Mouse (Mus musculus): Measurements from ENCODE around the gene Adh1.

The Adh1 gene

DNA sequence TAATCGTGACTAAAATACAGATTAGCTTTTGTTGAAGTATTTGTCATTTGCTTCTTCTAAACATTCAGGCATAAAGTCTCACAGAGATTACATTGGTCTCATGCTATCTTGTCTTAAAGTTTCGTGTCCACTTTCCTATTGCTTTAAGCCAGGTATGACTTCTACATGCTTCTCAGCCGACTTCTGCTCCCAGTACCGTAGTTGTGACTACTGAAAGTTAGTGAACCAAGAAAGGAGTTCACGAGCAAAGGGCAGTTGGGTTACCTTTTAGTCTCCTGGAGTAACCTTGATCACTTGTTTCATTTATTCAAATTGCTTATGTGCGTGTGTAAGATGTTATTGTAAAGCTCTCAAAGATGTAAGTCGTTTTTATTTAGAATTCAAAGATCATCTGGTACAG, 25.2 kb downstream of the Adh1 start:
- no peak for DNase-seq (ENCODE audit: low read depth, low spot score)

GRCm38 (mm10) chr3:138287686-138288085, 26.9 kb downstream of the Adh1 start:
- no peak for DNase-seq (ENCODE audit: low read depth, low spot score)

GRCm38 (mm10) chr3:138290672-138291071, 29.9 kb downstream of the Adh1 start:
- no peak for DNase-seq (ENCODE audit: low read depth, low spot score)

GRCm38 (mm10) chr3:138291529-138292117, 30.8 kb downstream of the Adh1 start:
- no peak for DNase-seq (ENCODE audit: low read depth, low spot score)

GRCm38 (mm10) chr3:138293298-138293895, 32.6 kb downstream of the Adh1 start:
- DNase-seq (ENCODE audit: low read depth, low spot score), result no peak

- DNase-seq (ENCODE audit: low read depth, low spot score), result no peak
These were observed 39.3 kb downstream of the Adh1 start for GRCm38 (mm10) chr3:138300130-138300529.

DNA sequence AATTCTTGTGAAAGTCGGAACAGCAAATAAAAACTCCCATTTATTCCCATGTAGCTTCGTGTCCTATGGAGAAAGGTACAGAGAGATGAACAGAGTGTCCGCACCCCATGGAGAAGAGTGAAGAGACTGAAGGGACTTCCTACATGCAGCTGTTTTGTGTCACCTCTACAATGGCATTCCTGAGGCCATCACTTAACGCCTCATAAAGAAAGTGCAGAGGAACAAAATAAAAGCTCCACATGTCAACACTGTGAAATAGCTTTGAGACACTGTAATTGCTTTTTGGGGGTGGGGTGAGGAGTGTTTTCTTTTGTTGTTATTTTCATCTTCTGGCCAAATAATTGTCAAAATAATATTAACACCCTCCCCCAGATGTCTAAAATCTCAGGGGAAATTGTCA, 41.9 kb downstream of the Adh1 start:
- DNase-seq (ENCODE audit: low read depth, low spot score), result no peak

- no peak for DNase-seq (ENCODE audit: low read depth, low spot score)
These were observed 43.1 kb downstream of the Adh1 start for GRCm38 (mm10) chr3:138303771-138304488.

DNA sequence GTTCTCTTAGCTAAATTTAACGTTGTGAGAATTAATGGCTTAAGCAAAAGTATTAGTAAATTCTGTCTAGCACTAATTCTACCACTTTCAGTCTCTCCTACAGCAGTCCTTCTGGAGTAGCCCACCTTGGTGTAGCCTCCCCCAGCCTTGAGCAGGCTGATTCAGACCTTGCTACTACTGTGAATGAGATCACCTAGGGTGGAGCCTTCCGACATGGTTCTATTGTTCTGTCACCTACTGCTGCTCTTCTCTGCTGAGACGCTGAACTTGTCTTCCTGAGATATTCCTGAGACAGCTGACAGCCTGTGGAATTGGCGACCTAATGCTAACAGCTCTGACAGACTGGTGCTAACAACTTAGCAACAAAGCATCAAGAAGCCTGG, 43.7 kb downstream of the Adh1 start:
- DNase-seq (ENCODE audit: low read depth, low spot score), result no peak

DNA sequence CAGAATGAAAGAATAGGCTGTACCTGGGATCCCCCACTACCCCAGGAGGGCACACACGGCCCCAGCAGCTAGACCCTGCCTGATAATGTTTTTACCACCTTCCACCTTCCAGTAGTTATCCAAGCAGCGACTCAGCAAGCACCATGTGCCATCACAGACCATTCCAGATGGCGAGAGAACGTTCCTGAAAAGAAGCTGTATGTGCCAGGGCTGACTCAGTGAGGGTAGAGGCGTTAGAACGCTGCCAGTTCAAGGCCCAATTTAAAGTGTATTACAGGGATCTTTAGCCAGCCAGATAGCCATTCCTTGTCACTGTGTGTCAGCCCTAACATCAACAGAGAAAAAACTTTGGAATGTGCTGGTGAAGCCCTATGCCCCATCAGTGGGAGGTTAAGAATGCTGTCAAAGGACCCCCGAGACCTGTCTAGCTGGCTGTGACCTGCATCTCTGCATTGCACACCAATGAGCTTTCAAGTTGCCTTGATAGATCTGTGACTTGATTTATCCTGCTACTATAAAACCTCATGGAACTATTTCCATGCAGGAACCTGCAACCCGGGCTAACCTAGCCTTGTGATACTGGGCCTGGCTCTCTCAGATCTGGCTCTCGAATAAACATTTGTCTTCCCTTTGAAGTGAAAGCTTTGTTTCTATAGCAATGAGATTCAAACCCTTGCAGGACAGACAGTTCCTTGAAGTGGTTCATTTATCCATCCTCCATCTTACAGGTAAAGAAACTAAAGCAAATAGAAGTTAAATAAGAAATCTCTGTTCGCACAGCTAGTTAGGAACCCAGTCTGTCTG, 44.9 kb downstream of the Adh1 start:
- DNase-seq (ENCODE audit: low read depth, low spot score), result no peak

DNA sequence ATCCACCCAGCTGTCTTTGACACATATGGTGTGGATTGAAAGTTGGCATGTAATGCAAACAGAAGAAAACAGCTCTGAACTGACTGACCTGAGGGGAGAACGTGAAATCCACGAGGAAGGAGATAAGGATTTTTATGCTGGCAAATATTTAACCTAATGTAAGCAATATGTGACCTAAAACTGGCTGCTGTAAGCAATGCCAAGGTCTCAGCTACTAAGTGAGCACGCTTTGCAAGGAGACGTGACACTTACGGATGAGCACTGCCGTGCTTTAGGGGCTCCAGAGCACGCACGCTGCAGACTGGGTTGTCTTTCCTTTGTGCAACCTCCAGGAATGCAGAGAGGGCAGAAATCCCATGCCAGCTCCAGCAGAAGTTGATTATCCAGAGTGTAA, 45.5 kb downstream of the Adh1 start:
- no peak for DNase-seq (ENCODE audit: low read depth, low spot score)

DNA sequence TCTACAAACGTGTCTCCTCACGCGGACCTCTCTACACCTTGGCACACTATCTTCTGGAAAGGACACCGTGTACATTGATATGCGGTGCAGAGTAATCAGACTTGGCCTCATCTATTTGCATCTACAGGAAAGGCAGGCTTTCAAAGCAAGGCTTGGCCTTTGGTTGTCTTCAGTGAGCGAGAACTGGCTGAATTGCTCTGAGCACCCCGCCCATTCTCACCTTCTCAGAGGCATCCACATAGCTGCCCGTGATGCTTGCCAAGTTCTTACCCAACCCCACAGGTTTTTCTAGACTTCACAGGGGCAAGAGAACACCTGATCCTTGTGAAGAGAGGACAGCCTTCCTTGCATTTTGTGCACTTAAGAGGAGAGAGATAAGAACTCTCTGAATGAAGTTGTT, 49.1 kb downstream of the Adh1 start:
- no peak for DNase-seq (ENCODE audit: low read depth, low spot score)

DNA sequence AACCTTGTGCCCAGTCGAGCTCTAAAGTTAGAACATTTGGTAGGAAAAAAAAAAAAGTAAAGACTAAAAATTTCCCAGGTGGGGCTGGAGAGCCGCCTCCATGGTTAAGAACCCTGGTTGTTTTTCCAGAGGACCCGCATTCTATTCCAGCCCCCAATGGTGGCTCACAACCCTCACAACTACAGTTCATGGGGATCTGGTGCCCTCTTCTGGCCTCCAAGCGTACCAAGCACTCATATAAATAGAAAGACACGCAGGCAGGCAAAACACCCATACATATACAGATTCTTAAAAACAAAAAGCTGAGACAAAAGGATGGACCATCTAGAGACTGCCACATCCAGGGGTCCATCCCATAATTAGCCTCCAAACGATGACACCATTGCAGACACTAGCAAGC, 50.2 kb downstream of the Adh1 start:
- DNase-seq (ENCODE audit: low read depth, low spot score), result no peak

DNA sequence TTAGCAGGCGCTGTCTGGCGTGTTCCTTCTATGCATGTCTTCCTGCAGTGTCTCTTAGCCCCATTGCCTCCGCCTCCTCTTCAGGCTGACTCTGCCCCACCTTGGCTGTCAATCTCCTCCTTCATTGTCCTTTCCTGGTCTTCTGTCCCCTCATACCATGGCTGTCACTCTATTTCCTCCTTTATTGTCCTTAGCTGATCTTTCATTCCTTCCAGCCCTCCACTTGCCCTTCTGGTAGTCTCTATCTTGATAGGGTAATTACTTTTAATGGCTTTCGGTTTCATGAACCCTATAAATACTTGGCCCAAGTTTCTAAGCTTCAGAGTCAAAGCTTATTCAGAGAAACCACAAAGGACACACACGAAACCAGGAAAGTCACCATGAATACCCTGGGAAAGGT, 52.2 kb downstream of the Adh1 start, which contains the start of gene Adh6a:
TSS of gene Adh6a (plus strand) at position 322 of the 400 bp plus-strand sequence.
- no peak for DNase-seq (ENCODE audit: low read depth, low spot score)

GRCm38 (mm10) chr3:138316908-138317472, 56.2 kb downstream of the Adh1 start:
- DNase-seq (ENCODE audit: low read depth, low spot score), result no peak

GRCm38 (mm10) chr3:138325001-138325400, 64.2 kb downstream of the Adh1 start:
- no peak for DNase-seq (ENCODE audit: low read depth, low spot score)

GRCm38 (mm10) chr3:138325466-138325865, 64.7 kb downstream of the Adh1 start:
- DNase-seq (ENCODE audit: low read depth, low spot score), result no peak

GRCm38 (mm10) chr3:138333910-138334309, 73.1 kb downstream of the Adh1 start:
- DNase-seq (ENCODE audit: low read depth, low spot score), result no peak

DNA sequence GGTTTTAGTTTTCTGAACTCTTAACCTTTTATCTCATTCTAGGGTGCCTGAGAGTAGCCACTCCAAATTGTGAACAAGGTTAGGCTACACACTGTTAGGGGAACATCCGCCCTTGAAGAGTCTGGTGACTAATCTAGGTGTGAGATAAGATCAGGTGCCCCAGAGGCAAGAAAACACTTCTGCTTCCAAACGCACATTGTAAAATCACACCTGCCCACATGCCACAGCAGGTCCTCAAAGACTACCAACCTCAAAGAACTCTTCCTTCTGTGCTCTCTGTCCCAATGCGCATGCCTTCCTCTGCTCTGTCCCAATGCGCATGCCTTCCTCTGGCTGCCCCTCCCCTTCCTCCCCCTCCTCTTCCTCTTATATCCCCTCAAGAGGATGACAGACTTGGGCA, 73.5 kb downstream of the Adh1 start:
- DNase-seq (ENCODE audit: low read depth, low spot score), result no peak

DNA sequence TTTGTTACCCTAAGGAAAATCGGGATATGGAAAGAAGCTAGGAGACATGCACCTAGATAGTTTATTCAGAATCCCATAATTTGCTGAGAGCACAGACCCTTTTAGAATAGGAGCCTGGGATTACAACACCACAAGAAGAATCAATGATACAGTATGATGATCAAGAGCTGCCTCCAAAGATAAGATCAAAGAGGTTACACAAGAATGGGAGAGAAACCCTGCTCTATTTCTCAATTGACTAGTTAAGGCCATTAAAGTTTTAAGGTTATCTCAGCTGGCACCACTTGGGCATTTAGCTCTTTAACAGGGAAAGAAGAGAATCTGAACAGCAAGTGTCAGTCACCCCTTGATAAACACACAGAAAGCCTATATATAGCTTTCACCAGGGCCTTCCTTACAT, 74.8 kb downstream of the Adh1 start:
- no peak for DNase-seq (ENCODE audit: low read depth, low spot score)

DNA sequence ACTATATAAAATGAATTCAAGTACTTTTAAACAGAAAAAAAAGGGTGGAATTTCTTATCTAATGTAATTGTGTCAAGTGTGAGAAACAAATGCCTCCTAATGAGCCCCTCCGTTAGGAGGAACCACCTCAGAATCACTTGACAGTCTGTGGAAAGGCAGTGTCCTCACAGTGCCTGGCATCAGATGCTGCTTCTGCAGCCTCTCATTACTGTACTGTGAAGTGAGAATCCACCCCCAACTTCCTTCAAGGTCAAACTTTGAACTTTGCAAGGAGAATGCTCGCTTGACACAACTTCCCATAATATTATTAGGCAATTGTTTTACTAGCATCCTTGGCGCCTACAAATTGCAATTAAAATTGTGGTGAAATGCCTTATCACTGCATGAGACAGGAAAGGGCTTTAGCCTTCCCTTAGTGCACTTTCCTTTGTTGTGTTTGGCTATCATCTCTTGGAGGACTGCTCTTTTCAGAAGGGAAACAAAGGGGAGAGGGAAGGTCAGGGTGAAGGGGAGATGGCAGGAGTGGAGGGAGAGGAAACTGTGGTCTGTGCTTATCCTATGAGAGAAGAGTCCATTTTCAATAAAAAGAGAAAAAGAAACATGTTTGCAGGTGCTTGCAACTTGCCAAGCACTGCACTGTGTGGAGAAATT, 75.4 kb downstream of the Adh1 start:
- no peak for DNase-seq (ENCODE audit: low read depth, low spot score)
